Mouse (Mus musculus) limb, embryonic 13.5 days (tissue): ENCODE results near the gene Dlx6. TPM values are rescaled to one million over a fixed set of nuclear protein-coding genes. Genes with fewer than 3 reads are reported as not detected.
A peak's percentile ranks its signal among the peaks of the same experiment; 100 is the strongest.

Experiments used
- ATAC-seq: fragments of 200-750 bp; cut with Nextera tagmentation; 2 replicates; pipeline ENCODE4 v1.8.0; 2017; ENCODE audit warnings: low read depth, moderate number of reproducible peaks, moderate TSS enrichment; ENCODE audit not compliant: low FRiP score
- H3K27ac ChIP-seq: fragments of 300-500 bp; sonication (generic); 2 replicates; pipeline ENCODE4 v1.5.1; 2015; ENCODE audit warnings: inconsistent platforms, mild to moderate bottlenecking, moderate library complexity
- H3K27me3 ChIP-seq: fragments of 300-500 bp; sonication (generic); 2 replicates; pipeline ENCODE4 v1.6.1; 2015; ENCODE audit warnings: mild to moderate bottlenecking, inconsistent platforms
- H3K36me3 ChIP-seq: fragments of 300-500 bp; sonication (generic); 2 replicates; pipeline ENCODE4 v1.6.1; 2015; ENCODE audit warnings: inconsistent platforms, mild to moderate bottlenecking, moderate library complexity
- H3K4me1 ChIP-seq: fragments of 300-500 bp; sonication (generic); 2 replicates; pipeline ENCODE4 v1.6.1; 2015; ENCODE audit warnings: inconsistent platforms
- H3K4me2 ChIP-seq: fragments of 300-500 bp; sonication (generic); replicated peaks from 2 replicates; pipeline ENCODE4 v1.6.1; 2015; ENCODE audit warnings: inconsistent platforms, mild to moderate bottlenecking, moderate library complexity
- H3K4me3 ChIP-seq: fragments of 300-500 bp; sonication (generic); 2 replicates; pipeline ENCODE4 v1.5.1; 2015; ENCODE audit warnings: moderate library complexity, mild to moderate bottlenecking, inconsistent platforms
- H3K9ac ChIP-seq: fragments of 300-500 bp; sonication (generic); 2 replicates; pipeline ENCODE4 v1.6.1; 2015; ENCODE audit warnings: mild to moderate bottlenecking, inconsistent platforms
- H3K9me3 ChIP-seq: fragments of 300-500 bp; sonication (generic); 2 replicates; pipeline ENCODE4 v1.6.1; 2016; ENCODE audit warnings: inconsistent platforms
- WGBS: fragments of 180-500 bp; shearing (Covaris S2); methylation state at CpG from one replicate; pipeline ENCODE4 v1.1.7; 2015; 5-methylcytosine and 5-hydroxymethylcytosine counted together
- polyA plus RNA-seq: library from polyadenylated mRNA; unstranded; fragments of >200 nt; fragmentation: Nextera tagmentation; extraction: Ambion mirVana; gene quantifications from 2 replicates; pipeline ENCODE4 v1.2.1, GENCODE M21; 2015

Gene Dlx6
- polyA plus RNA-seq, 1 experiment from 2014 or later, result 2.7 TPM

- no peak for ATAC-seq
- Histone ChIP-seq H3K27ac (no peak overlapping the region), H3K9ac (no peak overlapping the region), H3K4me2 (no peak overlapping the region), H3K9me3 (no peaks in the 10 kb centered on the region), H3K27me3 (peaks cover 99% of the 10 kb centered on the region), H3K36me3 (no peaks in the 10 kb centered on the region), H3K4me1 (peaks cover 14% of the 10 kb centered on the region), H3K4me3 (no peak overlapping the region)
- WGBS, result 8% methylated on average over 5 of the region's 5 CpGs
Observed at GRCm38 (mm10) chr6:6872873-6873272, 9.7 kb downstream of the Dlx6 start.

GRCm38 (mm10) chr6:6873476-6874072, 10.4 kb downstream of the Dlx6 start:
- Histone ChIP-seq H3K4me2 (peak overlapping the region; percentile 51), H3K9me3 (no peaks in the 10 kb centered on the region), H3K27me3 (peaks cover 100% of the 10 kb centered on the region), H3K27ac (no peak overlapping the region), H3K9ac (no peak overlapping the region), H3K4me3 (peak overlapping the region; percentile 22), H3K4me1 (peaks cover 21% of the 10 kb centered on the region), H3K36me3 (no peaks in the 10 kb centered on the region)
- WGBS, result 1% methylated on average over 19 of the region's 19 CpGs
- no peak for ATAC-seq

- H3K27ac ChIP-seq, result no peak overlapping the region
- H3K4me1 ChIP-seq, result peaks cover 27% of the 10 kb centered on the region
- H3K4me2 ChIP-seq, result peak overlapping the region; percentile 51
- H3K9me3 ChIP-seq, result no peaks in the 10 kb centered on the region
- WGBS, result under 1% methylated on average over 25 of the region's 25 CpGs
- H3K27me3 ChIP-seq, result peaks cover 100% of the 10 kb centered on the region
- H3K36me3 ChIP-seq, result no peaks in the 10 kb centered on the region
- H3K4me3 ChIP-seq, result peak overlapping the region; percentile 22
- H3K9ac ChIP-seq, result no peak overlapping the region
- peak; percentile 12; the same call in 1 of the 2 replicates for ATAC-seq
Observed at GRCm38 (mm10) chr6:6874073-6874771, 11.1 kb downstream of the Dlx6 start.

GRCm38 (mm10) chr6:6875136-6875535, 12.0 kb downstream of the Dlx6 start:
- peak overlapping the region; percentile 22; the same call in 1 of the 2 replicates for H3K4me3 ChIP-seq
- no peaks in the 10 kb centered on the region for H3K9me3 ChIP-seq
- H3K27me3 ChIP-seq, result peaks cover 98% of the 10 kb centered on the region
- 5% methylated on average over 11 of the region's 11 CpGs for WGBS
- no peak for ATAC-seq
- peaks cover 35% of the 10 kb centered on the region for H3K4me1 ChIP-seq
- no peak overlapping the region for H3K9ac ChIP-seq
- no peaks in the 10 kb centered on the region for H3K36me3 ChIP-seq
- H3K27ac ChIP-seq, result no peak overlapping the region
- peak overlapping the region; percentile 51 for H3K4me2 ChIP-seq

GRCm38 (mm10) chr6:6875676-6876075, 12.5 kb downstream of the Dlx6 start:
- Histone ChIP-seq H3K4me1 (peaks cover 38% of the 10 kb centered on the region), H3K4me3 (no peak overlapping the region), H3K9ac (no peak overlapping the region), H3K27ac (no peak overlapping the region), H3K27me3 (peaks cover 98% of the 10 kb centered on the region), H3K4me2 (peak overlapping the region; percentile 51; the same call in 1 of the 2 replicates), H3K9me3 (no peaks in the 10 kb centered on the region), H3K36me3 (no peaks in the 10 kb centered on the region)
- WGBS, result 10% methylated on average over 9 of the region's 9 CpGs
- ATAC-seq, result no peak

- Histone ChIP-seq H3K9ac (no peak overlapping the region), H3K9me3 (no peaks in the 10 kb centered on the region), H3K4me1 (peaks cover 41% of the 10 kb centered on the region), H3K27ac (no peak overlapping the region), H3K4me2 (no peak overlapping the region), H3K36me3 (no peaks in the 10 kb centered on the region), H3K27me3 (peaks cover 96% of the 10 kb centered on the region), H3K4me3 (no peak overlapping the region)
- ATAC-seq, result no peak
- 16% methylated on average over 2 of the region's 2 CpGs for WGBS
Observed at GRCm38 (mm10) chr6:6876231-6876630, 13.1 kb downstream of the Dlx6 start.

- peaks cover 94% of the 10 kb centered on the region for H3K27me3 ChIP-seq
- peaks cover 45% of the 10 kb centered on the region for H3K4me1 ChIP-seq
- no peak overlapping the region for H3K4me3 ChIP-seq
- H3K9ac ChIP-seq, result no peak overlapping the region
- H3K36me3 ChIP-seq, result no peaks in the 10 kb centered on the region
- no peak overlapping the region for H3K27ac ChIP-seq
- no peak for ATAC-seq
- H3K9me3 ChIP-seq, result no peaks in the 10 kb centered on the region
- H3K4me2 ChIP-seq, result no peak overlapping the region
- 22% methylated on average over 7 of the region's 7 CpGs for WGBS
Observed at GRCm38 (mm10) chr6:6876731-6877130, 13.6 kb downstream of the Dlx6 start.

GRCm38 (mm10) chr6:6877346-6877910, 14.3 kb downstream of the Dlx6 start:
- no peak overlapping the region for H3K4me2 ChIP-seq
- H3K9ac ChIP-seq, result no peak overlapping the region
- H3K27ac ChIP-seq, result no peak overlapping the region
- no peak for ATAC-seq
- H3K9me3 ChIP-seq, result no peaks in the 10 kb centered on the region
- H3K36me3 ChIP-seq, result no peaks in the 10 kb centered on the region
- H3K4me3 ChIP-seq, result no peak overlapping the region
- H3K4me1 ChIP-seq, result peaks cover 47% of the 10 kb centered on the region
- 17% methylated on average over 5 of the region's 5 CpGs for WGBS
- peaks cover 89% of the 10 kb centered on the region for H3K27me3 ChIP-seq

GRCm38 (mm10) chr6:6877981-6878840, 15.1 kb downstream of the Dlx6 start:
- Histone ChIP-seq H3K27me3 (peaks cover 89% of the 10 kb centered on the region), H3K4me1 (peaks cover 49% of the 10 kb centered on the region), H3K9ac (peak overlapping the region; percentile 88), H3K27ac (no peak overlapping the region), H3K4me2 (peak overlapping the region; percentile 90), H3K4me3 (peak overlapping the region; percentile 71), H3K9me3 (no peaks in the 10 kb centered on the region), H3K36me3 (no peaks in the 10 kb centered on the region)
- 10% methylated on average over 34 of the region's 34 CpGs for WGBS
- no peak for ATAC-seq

GRCm38 (mm10) chr6:6878841-6879291, 15.7 kb downstream of the Dlx6 start:
- peaks cover 45% of the 10 kb centered on the region for H3K4me1 ChIP-seq
- no peak overlapping the region for H3K27ac ChIP-seq
- peak overlapping the region; percentile 71 for H3K4me3 ChIP-seq
- peak overlapping the region; percentile 90 for H3K4me2 ChIP-seq
- WGBS, result 5% methylated on average over 14 of the region's 14 CpGs
- no peaks in the 10 kb centered on the region for H3K36me3 ChIP-seq
- peak overlapping the region; percentile 88 for H3K9ac ChIP-seq
- ATAC-seq, result no peak
- peaks cover 89% of the 10 kb centered on the region for H3K27me3 ChIP-seq
- no peaks in the 10 kb centered on the region for H3K9me3 ChIP-seq

GRCm38 (mm10) chr6:6879371-6880325, 16.5 kb downstream of the Dlx6 start:
- peak overlapping the region; percentile 39; the same call in 1 of the 2 replicates for H3K27ac ChIP-seq
- no peak for ATAC-seq
- H3K9ac ChIP-seq, result peak overlapping the region; percentile 88
- H3K4me3 ChIP-seq, result peak overlapping the region; percentile 71
- peak overlapping the region; percentile 90 for H3K4me2 ChIP-seq
- peaks cover 40% of the 10 kb centered on the region for H3K4me1 ChIP-seq
- no peaks in the 10 kb centered on the region for H3K9me3 ChIP-seq
- peaks cover 82% of the 10 kb centered on the region for H3K27me3 ChIP-seq
- WGBS, result 3% methylated on average over 44 of the region's 44 CpGs
- H3K36me3 ChIP-seq, result no peaks in the 10 kb centered on the region
